Mouse (Mus musculus): ENCODE results near the gene Aasdh.

The Aasdh gene

GRCm38 (mm10) chr5:76906155-76906499, 813 bp upstream of the Aasdh start:
- no peak for DNase-seq

GRCm38 (mm10) chr5:76904713-76905404, 455 bp downstream of the Aasdh start:
- no peak for DNase-seq

- no peak for DNase-seq
Measured at GRCm38 (mm10) chr5:76902131-76902530, 3.2 kb downstream of the Aasdh start.

- DNase-seq, result no peak
Measured at GRCm38 (mm10) chr5:76893084-76893483, 12.2 kb downstream of the Aasdh start.

GRCm38 (mm10) chr5:76892608-76893007, 12.7 kb downstream of the Aasdh start:
- DNase-seq, result no peak

GRCm38 (mm10) chr5:76887011-76887410, 18.3 kb downstream of the Aasdh start:
- DNase-seq, result no peak

GRCm38 (mm10) chr5:76884107-76884506, 21.2 kb downstream of the Aasdh start:
- DNase-seq, result no peak

GRCm38 (mm10) chr5:76876106-76876758, 29.1 kb downstream of the Aasdh start:
- DNase-seq, result no peak

GRCm38 (mm10) chr5:76869553-76869952, 35.8 kb downstream of the Aasdh start:
- DNase-seq, result no peak

- DNase-seq, result peak; percentile 14 to 15
Measured at GRCm38 (mm10) chr5:76868693-76869286, 36.5 kb downstream of the Aasdh start.

- DNase-seq, result no peak
Measured at GRCm38 (mm10) chr5:76866819-76867218, 38.5 kb downstream of the Aasdh start.

GRCm38 (mm10) chr5:76858444-76858843, 46.9 kb downstream of the Aasdh start:
- DNase-seq, result no peak

- no peak for DNase-seq
Measured at GRCm38 (mm10) chr5:76857103-76858015, 48.0 kb downstream of the Aasdh start.

GRCm38 (mm10) chr5:76855829-76856600, 49.3 kb downstream of the Aasdh start:
- DNase-seq, result no peak

- peak; percentile 49 to 80 for DNase-seq
Measured at GRCm38 (mm10) chr5:76853549-76853948, 51.8 kb downstream of the Aasdh start.

GRCm38 (mm10) chr5:76851316-76851715, 54.0 kb downstream of the Aasdh start:
- DNase-seq, result no peak

GRCm38 (mm10) chr5:76847106-76847505, 58.2 kb downstream of the Aasdh start:
- no peak for DNase-seq

GRCm38 (mm10) chr5:76844618-76845186, 60.6 kb downstream of the Aasdh start:
- DNase-seq, result no peak

GRCm38 (mm10) chr5:76843851-76844419, 61.4 kb downstream of the Aasdh start:
- no peak for DNase-seq

- DNase-seq, result peak; percentile 30 to 73
Measured at GRCm38 (mm10) chr5:76843448-76843847, 61.9 kb downstream of the Aasdh start.

GRCm38 (mm10) chr5:76841859-76842258, 63.5 kb downstream of the Aasdh start:
- no peak for DNase-seq

- no peak for DNase-seq
Measured at GRCm38 (mm10) chr5:76839786-76840185, 65.5 kb downstream of the Aasdh start.

All from kidney, adult 8-10 months (tissue).